Mouse (Mus musculus) kidney, postnatal 14 days (tissue): Measurements from ENCODE around the gene Lrpprc.
"Not testable (repeated sequence)": the region's sequence is repeated elsewhere in the genome, so short reads cannot be mapped to it uniquely, and the experiment has no call there.

Experiments
- DNase-seq: peaks from one replicate; pipeline ENCODE4 v3.0.0; 2022; ENCODE audit warnings: mixed read lengths

The Lrpprc gene

GRCm38 (mm10) chr17:84790447-84791098, at the start of gene Lrpprc:
Gene Lrpprc, minus strand, starts transcription at chr17:84790789.
- peak; percentile 96 for DNase-seq

DNA sequence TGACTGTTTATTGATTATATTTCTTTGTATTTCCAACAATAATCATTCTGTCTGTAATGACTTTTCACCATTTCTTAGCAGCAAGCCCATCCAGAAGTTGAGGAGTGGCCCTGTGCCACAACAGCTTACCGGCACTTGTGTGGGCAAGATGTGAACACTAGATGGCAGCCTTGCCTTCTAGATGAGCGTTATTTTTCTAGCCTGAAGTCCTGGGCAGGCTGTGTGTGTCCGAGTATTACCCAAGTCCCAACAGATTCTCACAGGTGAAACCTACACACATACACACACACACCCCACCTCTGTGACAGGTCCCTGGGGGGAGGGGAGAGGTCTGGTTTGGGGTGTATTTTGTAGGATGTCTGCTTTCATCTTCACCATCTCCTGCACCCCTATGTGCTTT, 47.2 kb upstream of the Lrpprc start:
- peak; percentile 82 for DNase-seq

DNA sequence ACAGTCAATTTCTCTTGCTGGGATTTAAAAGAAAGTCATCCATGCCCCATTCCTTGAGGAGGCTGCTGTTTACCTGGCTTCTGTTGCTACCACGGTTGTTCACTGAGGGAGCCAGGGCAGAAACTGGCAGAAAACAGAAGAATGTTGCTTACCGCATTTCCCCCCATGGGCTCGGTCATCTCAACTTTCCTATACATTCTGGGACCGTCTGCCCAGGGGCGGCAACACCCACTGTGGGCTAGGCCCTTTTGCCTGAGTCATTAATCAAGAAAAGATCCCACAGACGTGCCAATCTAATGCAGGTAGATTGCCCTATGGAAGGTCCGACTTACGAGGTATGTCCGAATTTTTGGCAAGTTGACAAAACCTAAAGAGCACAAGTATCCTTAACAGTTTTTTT, 44.7 kb upstream of the Lrpprc start:
- no peak for DNase-seq

DNA sequence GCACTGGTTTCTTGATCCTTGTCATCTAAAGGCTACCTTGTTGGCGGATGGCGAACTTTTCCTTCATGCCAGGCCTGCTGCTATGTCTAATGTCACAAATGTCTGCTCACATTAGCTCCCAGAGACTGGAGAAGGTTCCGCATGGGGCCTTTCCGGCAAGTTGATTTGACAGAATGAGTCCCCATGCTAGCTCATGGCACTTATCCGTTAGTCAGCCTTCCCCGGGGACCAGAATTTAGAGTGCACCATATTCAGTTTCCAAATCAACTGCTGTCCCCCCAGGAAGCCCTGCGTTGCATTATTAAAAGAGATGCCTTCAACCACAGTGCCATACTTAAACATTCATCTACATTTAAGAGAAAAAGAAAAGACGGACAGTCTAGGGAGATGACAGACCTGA, 41.8 kb upstream of the Lrpprc start:
- DNase-seq, result no peak

DNA sequence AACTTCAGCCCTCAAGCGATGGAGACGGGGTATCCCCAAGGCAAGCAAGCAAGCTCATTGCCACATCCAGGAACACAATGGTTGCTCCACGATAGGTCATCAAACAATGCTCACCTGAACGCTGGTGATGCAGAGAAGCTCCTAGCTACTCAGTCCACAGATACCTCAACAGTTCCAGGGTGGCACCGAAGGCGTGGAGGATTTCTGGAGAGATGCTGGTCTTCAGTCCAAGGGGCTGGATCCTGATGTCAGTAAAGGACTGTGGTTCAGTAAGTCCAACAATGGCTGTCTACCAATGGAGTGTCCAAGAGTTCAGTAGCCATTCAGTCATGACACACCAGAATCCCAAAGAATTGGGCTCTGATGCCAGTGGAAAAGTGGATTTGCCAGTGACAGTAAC, 37.7 kb upstream of the Lrpprc start:
- DNase-seq, result no peak

GRCm38 (mm10) chr17:84820603-84821002, 30.0 kb upstream of the Lrpprc start:
- peak; percentile 53 for DNase-seq

DNA sequence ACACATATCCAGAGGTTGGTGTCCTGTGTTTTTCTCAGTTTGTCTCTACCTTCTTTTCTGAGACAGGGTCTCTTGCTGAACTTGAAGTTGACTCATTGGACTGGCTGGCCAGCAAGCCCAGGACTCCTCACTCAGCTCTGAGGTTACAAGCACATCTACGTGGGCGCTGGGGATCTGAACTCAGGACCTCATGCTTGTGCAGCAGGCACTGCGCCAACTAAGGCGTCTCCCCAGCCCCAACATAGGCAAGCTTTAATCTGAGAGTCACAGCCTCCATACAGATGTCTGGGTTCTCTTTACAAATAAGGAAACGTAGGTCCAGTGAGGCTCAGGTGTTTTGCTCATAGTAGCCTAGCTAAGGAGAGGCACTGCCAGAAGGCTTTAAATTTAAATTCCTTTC, 27.8 kb upstream of the Lrpprc start:
- no peak for DNase-seq

DNA sequence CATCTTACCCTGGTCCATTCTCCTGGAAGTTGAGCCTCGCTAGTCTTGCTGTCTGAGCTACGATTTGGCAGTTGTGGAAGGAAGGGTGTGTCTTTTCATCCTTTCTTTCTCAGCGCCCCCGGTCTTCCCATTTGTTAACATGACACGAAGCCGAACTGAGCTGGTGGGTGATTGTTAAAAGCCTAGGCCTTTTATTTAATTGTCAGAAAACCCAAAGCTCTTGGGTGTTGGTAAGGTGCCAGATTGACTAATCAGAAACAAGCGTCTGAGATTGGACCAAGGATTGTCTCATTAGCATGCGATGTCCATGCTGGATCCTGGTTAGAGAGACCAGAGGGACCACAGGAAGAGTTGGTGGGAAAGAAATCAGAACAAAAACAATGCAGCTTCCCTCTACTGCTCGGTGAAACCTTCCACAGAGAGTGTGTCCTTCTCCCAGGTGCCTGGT, 25.4 kb upstream of the Lrpprc start:
- DNase-seq, result no peak

DNA sequence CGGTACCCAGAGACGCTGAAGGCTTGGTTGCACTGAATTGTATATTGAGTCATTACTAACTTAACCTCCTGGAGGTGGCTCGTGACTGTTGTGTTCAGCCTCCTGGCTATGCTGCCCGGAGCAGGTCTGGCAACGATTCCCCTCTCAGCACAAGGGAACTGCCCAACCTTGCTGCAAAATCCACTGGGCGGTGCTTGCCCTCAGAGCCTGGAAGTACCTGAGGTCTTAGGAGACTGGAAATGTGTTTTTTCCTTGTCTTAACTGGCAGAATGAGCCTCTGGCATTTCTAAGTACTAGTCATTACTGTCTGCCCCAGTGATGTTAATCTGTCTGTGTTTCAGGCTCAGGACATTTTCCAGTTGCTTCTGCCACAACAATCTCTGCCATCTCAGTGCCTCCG, 24.3 kb upstream of the Lrpprc start:
- DNase-seq, result no peak

GRCm38 (mm10) chr17:84814192-84814591, 23.6 kb upstream of the Lrpprc start:
- not testable (repeated sequence) for DNase-seq

DNA sequence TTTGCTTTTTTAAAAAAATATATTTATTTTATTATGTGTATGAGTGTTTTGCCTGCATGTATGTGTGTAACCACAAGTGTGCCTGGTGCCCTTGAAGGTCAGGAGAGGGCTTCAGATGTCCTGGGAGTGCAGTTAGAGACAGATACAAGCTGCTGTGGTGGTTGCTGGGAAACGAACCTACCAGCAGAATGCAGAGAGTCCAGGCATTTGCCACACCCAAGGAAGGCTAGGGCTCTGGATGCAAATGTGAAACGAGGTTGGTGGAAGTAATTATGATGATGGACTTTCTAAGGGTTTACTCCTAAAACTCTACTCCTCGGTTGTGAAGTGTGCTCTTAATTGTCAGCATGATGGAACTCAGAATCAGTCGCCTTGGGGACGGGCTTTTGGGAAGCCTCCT, 1.4 kb upstream of the Lrpprc start:
- DNase-seq, result no peak

DNA sequence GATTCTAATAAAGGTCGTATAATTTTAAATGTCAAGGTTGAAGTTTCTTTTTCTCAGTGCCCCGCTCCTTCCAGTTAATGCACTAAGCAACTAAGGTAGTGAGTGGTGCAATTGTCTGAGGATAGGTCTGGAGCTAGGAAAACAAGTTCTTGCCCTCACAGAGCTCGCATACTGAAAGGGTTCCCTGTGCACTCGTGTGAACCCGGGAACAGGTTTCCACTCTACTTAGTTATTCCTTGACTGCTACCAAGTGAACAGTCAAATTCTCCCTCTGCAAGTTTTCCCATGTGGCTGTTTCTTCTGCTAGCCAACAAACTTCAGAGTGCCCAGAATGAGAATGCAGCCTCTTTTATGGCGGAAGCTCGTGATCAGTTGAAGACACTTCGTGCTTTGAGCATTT, 567 bp upstream of the Lrpprc start:
- DNase-seq, result no peak

GRCm38 (mm10) chr17:84790043-84790442, 546 bp downstream of the Lrpprc start:
- DNase-seq, result no peak

- peak; percentile 12 for DNase-seq
Observed at GRCm38 (mm10) chr17:84788376-84789125, 2.0 kb downstream of the Lrpprc start.

DNA sequence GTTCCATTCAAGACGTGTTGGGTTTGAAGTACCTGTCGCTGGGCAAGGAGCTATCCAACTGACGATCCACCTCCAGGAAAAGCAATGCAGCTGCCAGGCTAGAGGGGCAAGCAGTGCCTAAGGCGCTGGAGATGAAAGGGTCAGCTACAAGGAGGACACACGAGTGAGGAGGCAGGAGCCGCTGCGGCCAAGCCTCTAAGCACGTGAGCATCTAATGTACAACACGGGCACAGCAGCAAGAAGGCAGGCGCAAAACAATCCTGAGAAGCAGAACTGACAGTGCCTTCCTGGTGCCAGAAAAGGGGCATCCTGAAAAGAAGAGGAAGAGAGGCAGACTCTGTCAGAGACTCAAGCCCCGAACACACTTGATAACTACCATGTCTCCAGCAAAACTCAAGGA, 3.1 kb downstream of the Lrpprc start:
- DNase-seq, result no peak

DNA sequence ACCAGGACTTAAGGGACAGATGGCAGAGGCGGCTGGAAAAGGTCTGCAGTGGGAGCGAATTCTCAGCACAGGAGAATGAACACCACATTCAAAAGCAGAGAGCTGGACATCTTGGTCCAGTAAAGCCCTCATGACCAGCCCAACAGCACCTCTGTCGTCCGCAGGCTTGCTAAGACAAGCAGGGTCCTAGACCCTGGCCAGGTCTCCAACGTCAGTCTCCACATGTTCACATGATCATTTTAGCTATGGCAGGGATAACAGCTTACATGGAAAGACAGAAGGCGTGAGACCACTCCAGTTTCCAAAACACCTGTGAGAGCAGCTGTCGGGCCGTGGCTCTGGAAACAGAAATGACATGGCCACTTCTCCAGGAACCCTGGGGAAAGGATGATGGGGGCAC, 3.7 kb downstream of the Lrpprc start:
- no peak for DNase-seq

GRCm38 (mm10) chr17:84785176-84785575, 5.4 kb downstream of the Lrpprc start:
- DNase-seq, result no peak

DNA sequence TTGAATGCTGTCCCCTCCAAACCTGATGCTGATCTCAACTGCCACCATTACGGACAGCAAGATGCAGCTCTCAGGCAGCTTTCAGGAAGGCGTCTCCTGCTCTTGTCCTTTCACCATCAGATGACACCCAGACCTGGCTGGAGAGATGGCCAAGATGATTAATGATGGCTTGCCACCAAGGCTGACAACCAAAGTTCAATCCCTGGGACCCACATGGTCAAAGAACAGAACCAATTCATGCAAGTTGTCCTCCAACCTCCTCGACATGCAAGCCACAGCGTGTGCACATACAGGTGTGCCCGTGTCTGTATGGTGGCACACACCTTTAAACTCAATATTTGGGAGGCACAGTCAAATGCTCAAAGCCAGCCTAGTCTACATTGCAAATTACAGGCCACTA, 7.1 kb downstream of the Lrpprc start:
- no peak for DNase-seq

GRCm38 (mm10) chr17:84780321-84780720, 10.3 kb downstream of the Lrpprc start:
- DNase-seq, result no peak

DNA sequence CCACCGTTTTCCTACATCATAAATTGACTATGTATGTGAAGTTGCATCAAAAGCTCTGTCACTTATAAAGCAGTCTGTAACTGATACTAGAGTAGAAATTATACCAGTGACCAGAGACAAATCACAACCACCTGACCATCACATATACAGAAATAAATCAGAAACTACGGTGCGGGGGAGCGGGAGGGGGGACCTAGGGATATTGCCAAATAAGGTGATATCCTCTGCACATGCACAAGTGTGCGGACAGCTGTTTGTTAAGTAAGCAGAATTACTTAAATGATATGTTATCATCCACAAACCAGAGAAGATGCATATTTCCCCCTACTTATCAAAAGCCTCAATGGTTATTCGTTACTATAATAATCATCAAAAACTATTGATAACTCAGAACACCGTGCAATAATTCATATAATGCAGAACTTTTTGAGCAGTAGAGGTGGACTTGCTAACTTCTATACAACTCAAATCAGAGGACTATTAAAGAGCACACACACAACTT, 12.1 kb downstream of the Lrpprc start:
- DNase-seq, result no peak

- DNase-seq, result no peak
Observed at GRCm38 (mm10) chr17:84776362-84777000, 14.1 kb downstream of the Lrpprc start.

- no peak for DNase-seq
Observed at GRCm38 (mm10) chr17:84775291-84775690, 15.3 kb downstream of the Lrpprc start.

- no peak for DNase-seq
Observed at GRCm38 (mm10) chr17:84771882-84772281, 18.7 kb downstream of the Lrpprc start.

DNA sequence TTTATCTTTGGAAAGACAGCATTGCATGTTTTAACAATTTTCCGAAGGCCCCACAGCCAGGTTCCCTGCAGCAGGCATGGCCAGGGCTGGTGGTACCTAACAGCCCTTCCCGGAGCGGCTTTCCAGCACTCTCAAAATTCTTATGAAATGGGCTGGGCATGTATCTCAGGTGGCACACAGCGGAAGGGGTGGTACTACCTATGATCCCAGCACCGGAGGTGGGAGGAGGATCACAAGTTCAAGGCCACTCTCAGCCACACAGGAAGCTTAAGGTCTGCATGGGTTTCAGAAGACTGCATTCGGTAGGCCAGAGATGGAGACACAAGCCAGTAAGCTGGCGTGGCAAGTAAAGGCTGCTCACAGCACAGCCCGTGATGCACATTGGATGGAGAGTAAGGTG, 31.6 kb downstream of the Lrpprc start:
- no peak for DNase-seq
